Mouse (Mus musculus) E14TG2a.4 (cell line): ENCODE data around the gene Pcmt1.

Source experiments
- CTCF ChIP-seq: conservative IDR thresholded peaks from 2 replicates; pipeline ENCODE4 v1.5.1; 2014; ENCODE audit warnings: low read length
- NANOG ChIP-seq: IDR thresholded peaks from 2 replicates; pipeline ENCODE4 v1.6.1; 2014; ENCODE audit warnings: borderline replicate concordance, low read length, mixed read lengths
- POU5F1 ChIP-seq: IDR thresholded peaks from 2 replicates; pipeline ENCODE4 v1.6.1; 2014; ENCODE audit warnings: low read length, borderline replicate concordance

DNA sequence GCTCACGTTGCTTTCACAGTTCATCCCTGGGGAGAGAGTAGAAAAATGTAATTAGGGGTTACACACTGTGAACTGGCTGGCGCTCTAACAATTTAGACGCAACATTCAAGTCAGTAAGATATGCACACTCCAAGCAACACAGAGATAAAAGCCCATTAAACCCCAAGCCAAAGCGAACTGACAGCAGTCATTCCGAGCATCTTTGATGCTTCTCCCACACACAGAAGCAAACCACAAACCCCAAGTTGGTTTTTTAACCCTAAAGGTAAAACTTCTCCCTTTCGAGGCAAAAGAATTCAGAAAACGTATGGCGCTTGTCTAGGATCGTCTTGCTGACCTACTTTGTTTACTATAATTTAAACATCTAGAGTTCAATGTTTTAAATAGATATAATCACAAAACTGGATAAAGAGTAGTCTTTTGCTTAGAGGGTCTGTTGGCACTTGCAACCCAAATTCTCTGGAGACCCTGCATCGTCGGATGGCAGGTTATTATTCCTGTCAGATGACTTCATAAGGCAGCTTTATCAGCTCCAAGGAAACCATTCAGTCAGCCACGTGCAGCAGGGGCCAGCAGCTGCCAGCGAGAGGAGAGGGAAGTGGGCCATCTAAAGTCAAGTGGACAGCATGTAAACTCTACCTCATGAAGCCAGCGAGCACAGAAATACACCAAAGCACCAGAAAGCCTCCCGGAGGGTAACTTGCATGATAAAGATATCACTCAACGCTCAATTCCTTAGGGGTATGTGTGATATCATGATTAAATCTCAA, 49.8 kb downstream of the Pcmt1 start:
- no peak for TF ChIP-seq CTCF
- no peak for TF ChIP-seq NANOG
- TF ChIP-seq POU5F1: no peak
